Mouse (Mus musculus) MEL (cell line): ENCODE measurements at regions not wholly inside any gene's neighbourhood (a gene's known extent, or its start where the extent isn't known, plus 50 kb on each side); places are given as distances from the start of the nearest gene placed in this dataset.

Source experiments
- DNase-seq: peaks from one replicate; pipeline ENCODE4 v3.0.0; 2011; ENCODE audit warnings: low read depth, low spot score
- H3K27ac ChIP-seq: 2 replicates; pipeline ENCODE4 v1.5.1; 2012; ENCODE audit warnings: low read depth, mild to moderate bottlenecking, control low read depth, low read length, moderate library complexity; ENCODE audit not compliant: control insufficient read depth
- H3K27me3 ChIP-seq, 2 experiments: fragments of 150-350 bp in 1 of 2; sonication (generic) in 1 of 2; 2 replicates each; pipeline ENCODE4 v1.6.1; 2012; ENCODE audit warnings: low read length in 2 of 2, mild to moderate bottlenecking in 2 of 2, improper control_type of control experiment in 1 of 2, moderate library complexity in 1 of 2; ENCODE audit not compliant: insufficient read depth in 2 of 2, control insufficient read depth in 1 of 2
- H3K36me3 ChIP-seq, 2 experiments: 2 replicates each; pipeline ENCODE4 v1.6.1; 2012 to 2014; ENCODE audit warnings: low read length in 2 of 2, improper control_type of control experiment in 1 of 2, inconsistent platforms in 1 of 2, mild to moderate bottlenecking in 1 of 2; ENCODE audit not compliant: insufficient read depth in 2 of 2, control insufficient read depth in 1 of 2
- H3K4me1 ChIP-seq, 2 experiments: fragments of 150-350 bp in 1 of 2; sonication (generic) in 1 of 2; 2 replicates each; pipeline ENCODE4 v1.6.1; 2012; ENCODE audit warnings: low read length in 2 of 2, improper control_type of control experiment in 1 of 2, mild to moderate bottlenecking in 1 of 2; ENCODE audit not compliant: insufficient read depth in 2 of 2, control insufficient read depth in 1 of 2
- H3K4me3 ChIP-seq, 2 experiments: fragments of 150-350 bp in 1 of 2; sonication (generic) in 1 of 2; 2 replicates each; pipeline ENCODE4 v1.5.1; 2012; ENCODE audit warnings: low read depth in 2 of 2, low read length in 2 of 2, mild to moderate bottlenecking in 2 of 2, moderate library complexity in 2 of 2, control low read depth in 1 of 2, improper control_type of control experiment in 1 of 2; ENCODE audit not compliant: control insufficient read depth in 1 of 2, insufficient read depth in 1 of 2
- H3K79me2 ChIP-seq: 2 replicates; pipeline ENCODE4 v1.6.1; 2012; ENCODE audit warnings: mild to moderate bottlenecking, low read length, moderate library complexity; ENCODE audit not compliant: control insufficient read depth, poor library complexity, insufficient read depth
- H3K9ac ChIP-seq: 2 replicates; pipeline ENCODE4 v1.6.1; 2012; ENCODE audit warnings: low read depth, mild to moderate bottlenecking, control low read depth, low read length, moderate library complexity; ENCODE audit not compliant: control insufficient read depth, poor library complexity, severe bottlenecking
- H3K9me3 ChIP-seq: fragments of 150-350 bp; sonication (generic); replicated peaks from 2 replicates; pipeline ENCODE4 v1.6.1; 2012; ENCODE audit warnings: mild to moderate bottlenecking, low read length, improper control_type of control experiment, moderate library complexity; ENCODE audit not compliant: insufficient read depth
- BHLHE40 ChIP-seq: IDR thresholded peaks from 2 replicates; pipeline ENCODE4 v1.6.1; 2012; ENCODE audit warnings: low read depth, mild to moderate bottlenecking, inconsistent platforms, low read length, improper control_type of control experiment, borderline replicate concordance
- CTCF ChIP-seq, 3 experiments: IDR thresholded peaks in 2 of 3; conservative IDR thresholded peaks in 1 of 3; 2 replicates each; pipeline ENCODE4 v1.5.1; 2011 to 2012; ENCODE audit warnings: low read length in 3 of 3, low read depth in 2 of 3, mild to moderate bottlenecking in 2 of 3, improper control_type of control experiment in 1 of 3, inconsistent platforms in 1 of 3, mixed read lengths in 1 of 3, moderate library complexity in 1 of 3; ENCODE audit not compliant: control insufficient read depth in 1 of 3, insufficient read depth in 1 of 3, poor library complexity in 1 of 3, severe bottlenecking in 1 of 3
- E2F4 ChIP-seq: IDR thresholded peaks from 2 replicates; pipeline ENCODE4 v1.6.1; 2011; ENCODE audit warnings: low read depth, low read length, improper control_type of control experiment, borderline replicate concordance
- EP300 ChIP-seq, 2 experiments: IDR thresholded peaks; 2 replicates each; pipeline ENCODE4 v1.6.1; 2011; ENCODE audit warnings: improper control_type of control experiment in 2 of 2, low read length in 2 of 2, low read depth in 1 of 2, mild to moderate bottlenecking in 1 of 2
- ETS1 ChIP-seq: IDR thresholded peaks from 2 replicates; pipeline ENCODE4 v1.6.1; 2012; ENCODE audit warnings: low read depth, mild to moderate bottlenecking, inconsistent platforms, low read length, improper control_type of control experiment, moderate library complexity
- HCFC1 ChIP-seq: IDR thresholded peaks from 2 replicates; pipeline ENCODE4 v1.6.1; 2012; ENCODE audit warnings: low read depth, mild to moderate bottlenecking, inconsistent platforms, low read length, improper control_type of control experiment, moderate library complexity
- MAFK ChIP-seq: IDR thresholded peaks from 2 replicates; pipeline ENCODE4 v1.6.1; 2011; ENCODE audit warnings: low read depth, mild to moderate bottlenecking, low read length, improper control_type of control experiment, borderline replicate concordance
- MAX ChIP-seq: IDR thresholded peaks from 2 replicates; pipeline ENCODE4 v1.6.1; 2011; ENCODE audit warnings: low read length, improper control_type of control experiment
- MAZ ChIP-seq: IDR thresholded peaks from 2 replicates; pipeline ENCODE4 v1.6.1; 2012; ENCODE audit warnings: low read depth, mild to moderate bottlenecking, inconsistent platforms, low read length, improper control_type of control experiment
- MEF2A ChIP-seq: IDR thresholded peaks from 2 replicates; pipeline ENCODE4 v1.6.1; 2014; ENCODE audit warnings: low read depth, mild to moderate bottlenecking, inconsistent platforms, low read length, improper control_type of control experiment; ENCODE audit not compliant: poor library complexity, insufficient replicate concordance, severe bottlenecking; ENCODE audit errors: extremely low read depth
- MXI1 ChIP-seq: IDR thresholded peaks from 2 replicates; pipeline ENCODE4 v1.6.1; 2011; ENCODE audit warnings: mild to moderate bottlenecking, low read depth, low read length, improper control_type of control experiment
- MYB ChIP-seq: IDR thresholded peaks from 2 replicates; pipeline ENCODE4 v1.6.1; 2011; ENCODE audit warnings: mild to moderate bottlenecking, low read depth, low read length, improper control_type of control experiment
- NELFE ChIP-seq: IDR thresholded peaks from 2 replicates; pipeline ENCODE4 v1.6.1; 2011; ENCODE audit warnings: low read depth, low read length, improper control_type of control experiment
- NRF1 ChIP-seq: IDR thresholded peaks from 2 replicates; pipeline ENCODE4 v1.6.1; 2014; ENCODE audit warnings: low read depth, mild to moderate bottlenecking, inconsistent platforms, low read length, improper control_type of control experiment, moderate library complexity; ENCODE audit not compliant: poor library complexity, insufficient read depth, severe bottlenecking
- POLR2A ChIP-seq, 2 experiments: IDR thresholded peaks; 2 replicates each; pipeline ENCODE4 v1.6.1; 2011 to 2012; ENCODE audit warnings: low read length in 2 of 2, mild to moderate bottlenecking in 2 of 2, control low read depth in 1 of 2, improper control_type of control experiment in 1 of 2, low read depth in 1 of 2, moderate library complexity in 1 of 2; ENCODE audit not compliant: control insufficient read depth in 1 of 2, insufficient read depth in 1 of 2, poor library complexity in 1 of 2
- RCOR1 ChIP-seq: IDR thresholded peaks from 2 replicates; pipeline ENCODE4 v1.6.1; 2012; ENCODE audit warnings: low read depth, mild to moderate bottlenecking, inconsistent platforms, low read length, improper control_type of control experiment
- SIN3A ChIP-seq: IDR thresholded peaks from 2 replicates; pipeline ENCODE4 v1.6.1; 2012; ENCODE audit warnings: low read length, improper control_type of control experiment, inconsistent platforms
- SMC3 ChIP-seq: IDR thresholded peaks from 2 replicates; pipeline ENCODE4 v1.6.1; 2011; ENCODE audit warnings: low read depth, low read length, improper control_type of control experiment
- TAL1 ChIP-seq: IDR thresholded peaks from 2 replicates; pipeline ENCODE4 v1.6.1; 2012; ENCODE audit warnings: mild to moderate bottlenecking, inconsistent platforms, low read length, moderate library complexity, mixed read lengths
- TBP ChIP-seq: IDR thresholded peaks from 2 replicates; pipeline ENCODE4 v1.8.0; 2011; ENCODE audit warnings: low read depth, low read length, improper control_type of control experiment
- TCF12 ChIP-seq: IDR thresholded peaks from 2 replicates; pipeline ENCODE4 v1.6.1; 2014; ENCODE audit warnings: low read depth, mild to moderate bottlenecking, inconsistent platforms, low read length, improper control_type of control experiment, moderate library complexity
- ZKSCAN1 ChIP-seq: IDR thresholded peaks from 2 replicates; pipeline ENCODE4 v1.6.1; 2012; ENCODE audit warnings: low read depth, mild to moderate bottlenecking, inconsistent platforms, low read length, improper control_type of control experiment, moderate library complexity
- ZMIZ1 ChIP-seq: IDR thresholded peaks from 2 replicates; pipeline ENCODE4 v1.6.1; 2012; ENCODE audit warnings: low read depth, mild to moderate bottlenecking, inconsistent platforms, low read length, improper control_type of control experiment, moderate library complexity
- ZNF384 ChIP-seq: IDR thresholded peaks from 2 replicates; pipeline ENCODE4 v1.6.1; 2012; ENCODE audit warnings: low read depth, mild to moderate bottlenecking, inconsistent platforms, low read length, improper control_type of control experiment

- H3K27me3 ChIP-seq = no peaks in the 10 kb centered on the region
- no peaks in the 10 kb centered on the region for H3K4me1 ChIP-seq
- H3K27ac ChIP-seq = no peak overlapping the region
- no peak overlapping the region for H3K9ac ChIP-seq
- TF ChIP-seq MXI1 = no peak
- TF ChIP-seq ZMIZ1 = no peak
- TF ChIP-seq TAL1 = no peak
- no peak for TF ChIP-seq E2F4
- no peak for TF ChIP-seq MAFK
- TF ChIP-seq NRF1 = no peak
- TF ChIP-seq SMC3 = no peak
- no peak for TF ChIP-seq MEF2A
- TF ChIP-seq TBP = no peak
- no peak for TF ChIP-seq POLR2A (IDR thresholded peaks at IDR 0.05; ENCODE audit: control insufficient read depth in 1 of 2, insufficient read depth in 1 of 2, low read depth in 1 of 2, low read length in 2 of 2, poor library complexity in 1 of 2)
- TF ChIP-seq BHLHE40 = no peak
- H3K79me2 ChIP-seq = no peaks in the 10 kb centered on the region
- H3K36me3 ChIP-seq = no peaks in the 10 kb centered on the region
- no peak for DNase-seq
- H3K9me3 ChIP-seq = no peaks in the 10 kb centered on the region
- H3K4me3 ChIP-seq = no peak overlapping the region
These were observed 78.6 kb downstream of the Ackr3 start for GRCm38 (mm10) chr1:90282367-90282766.

- Histone ChIP-seq H3K9ac (no peak overlapping the region), H3K79me2 (no peaks in the 10 kb centered on the region), H3K4me3 (no peak overlapping the region), H3K9me3 (no peaks in the 10 kb centered on the region), H3K36me3 (no peaks in the 10 kb centered on the region), H3K27ac (no peak overlapping the region), H3K4me1 (no peaks in the 10 kb centered on the region), H3K27me3 (no peaks in the 10 kb centered on the region)
- DNase-seq = no peak
- TF ChIP-seq RCOR1 (no peak), ETS1 (no peak), MAZ (no peak), SIN3A (no peak), ZNF384 (no peak), CTCF (IDR thresholded peaks at IDR 0.05 in 2 of 3, conservative IDR thresholded peaks at IDR 0.05 in 1 of 3; ENCODE audit: control insufficient read depth in 1 of 3, insufficient read depth in 1 of 3, low read depth in 2 of 3, low read length in 3 of 3, poor library complexity in 1 of 3, severe bottlenecking in 1 of 3) (no peak), E2F4 (no peak), MYB (no peak), MAX (no peak), MAFK (no peak), NELFE (no peak), ZKSCAN1 (no peak), SMC3 (no peak), TBP (no peak), HCFC1 (no peak), EP300 (IDR thresholded peaks at IDR 0.05; ENCODE audit: low read depth in 1 of 2, low read length in 2 of 2) (no peak), BHLHE40 (no peak), TCF12 (no peak), MXI1 (no peak), POLR2A (IDR thresholded peaks at IDR 0.05; ENCODE audit: control insufficient read depth in 1 of 2, insufficient read depth in 1 of 2, low read depth in 1 of 2, low read length in 2 of 2, poor library complexity in 1 of 2) (no peak)
These were observed 79.5 kb downstream of the Ackr3 start for GRCm38 (mm10) chr1:90283176-90283775.
